Mouse (Mus musculus) liver, embryonic 14.5 days (tissue): Measurements from ENCODE around the gene Grin2b.

Source experiments
- CTCF ChIP-seq: IDR thresholded peaks from 2 replicates; pipeline ENCODE4 v1.5.1; 2016; ENCODE audit warnings: antibody characterized with exemption, low read depth, control low read depth
- EP300 ChIP-seq: IDR thresholded peaks from 2 replicates; pipeline ENCODE4 v1.6.1; 2016; ENCODE audit warnings: antibody characterized with exemption, low read depth

- TF ChIP-seq CTCF: no peak
- TF ChIP-seq EP300: no peak
Observed at GRCm38 (mm10) chr6:135828976-135829375, 344.3 kb downstream of the Grin2b start.
